Mouse (Mus musculus): ENCODE results near the gene Prss53.

Prss53 gene

DNA sequence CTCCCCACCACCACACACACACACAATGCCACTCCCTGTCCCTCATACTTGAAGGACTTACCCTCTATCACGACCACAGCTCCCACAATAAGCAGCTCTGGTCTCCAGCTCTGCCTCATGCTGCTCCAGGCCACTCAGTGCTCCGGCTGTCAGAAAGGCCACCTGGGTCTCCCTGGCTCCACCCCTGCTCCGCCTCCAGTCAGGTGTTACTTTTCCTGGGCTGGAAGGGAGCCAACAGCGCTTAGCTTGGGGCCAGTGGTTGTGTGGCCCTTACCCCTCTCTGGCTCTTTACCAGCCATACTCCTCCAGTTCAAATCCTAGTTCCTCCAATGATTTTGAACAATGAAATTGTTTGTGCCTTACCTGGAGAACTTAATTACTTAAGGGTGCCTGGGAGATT lies at the start of gene Prss53:
TSS of gene Prss53 (minus strand) at position 173 of the 400 bp plus-strand sequence.
- DNase-seq, result no peak

DNA sequence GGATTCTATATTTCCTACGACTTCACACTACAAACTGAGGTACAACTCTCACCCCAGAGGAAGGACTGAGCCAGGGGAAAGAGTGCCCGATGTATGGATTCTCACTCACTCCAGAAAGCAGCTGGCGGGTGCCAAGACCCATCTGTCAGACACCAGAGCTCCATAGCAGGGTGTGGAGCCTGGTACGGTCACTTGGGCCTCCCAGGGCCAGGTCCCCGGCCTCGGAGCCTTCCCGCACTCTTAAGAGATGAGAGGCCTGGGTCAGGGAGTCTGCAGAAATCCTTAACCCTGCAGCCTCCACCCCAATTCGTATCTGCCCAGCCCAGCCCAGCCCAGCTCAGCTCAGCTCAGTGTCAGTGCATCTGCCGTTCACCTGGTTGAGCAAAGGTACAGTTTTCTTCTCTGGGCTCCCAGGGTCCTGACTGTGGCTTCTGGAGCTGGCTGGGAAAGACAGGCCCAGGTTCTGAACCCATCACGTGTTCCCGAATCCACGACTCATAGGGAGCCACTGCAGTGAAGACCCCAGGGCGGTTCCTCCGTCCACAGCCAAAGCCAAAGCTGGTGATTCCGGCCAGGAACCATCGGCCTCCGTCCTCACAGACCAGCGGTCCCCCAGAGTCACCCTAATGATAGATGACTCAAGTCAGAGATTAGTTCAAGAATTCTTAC lies 45.6 kb upstream of the Prss53 start:
- DNase-seq, result no peak

DNA sequence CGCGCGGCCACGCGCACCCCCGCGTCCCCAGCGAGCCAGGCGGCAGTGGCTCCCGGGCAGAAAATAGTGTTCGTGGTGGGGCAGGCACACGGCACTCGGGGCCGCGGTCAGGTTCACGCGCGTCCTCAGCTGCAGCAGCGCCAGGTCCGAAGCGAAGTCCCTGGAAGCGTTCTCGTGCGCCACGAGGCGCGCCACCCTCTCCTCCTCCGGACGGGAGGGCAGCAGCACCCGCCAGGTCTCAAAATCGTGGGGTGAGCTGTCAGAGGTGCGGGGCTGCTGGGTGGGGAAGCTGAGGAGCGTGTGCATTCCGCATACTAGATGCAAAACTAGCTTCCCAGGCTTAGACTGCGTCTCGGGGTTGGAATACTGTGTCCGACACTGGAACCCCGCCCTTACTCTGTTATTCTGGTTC lies 45.0 kb upstream of the Prss53 start:
- no peak for DNase-seq

DNA sequence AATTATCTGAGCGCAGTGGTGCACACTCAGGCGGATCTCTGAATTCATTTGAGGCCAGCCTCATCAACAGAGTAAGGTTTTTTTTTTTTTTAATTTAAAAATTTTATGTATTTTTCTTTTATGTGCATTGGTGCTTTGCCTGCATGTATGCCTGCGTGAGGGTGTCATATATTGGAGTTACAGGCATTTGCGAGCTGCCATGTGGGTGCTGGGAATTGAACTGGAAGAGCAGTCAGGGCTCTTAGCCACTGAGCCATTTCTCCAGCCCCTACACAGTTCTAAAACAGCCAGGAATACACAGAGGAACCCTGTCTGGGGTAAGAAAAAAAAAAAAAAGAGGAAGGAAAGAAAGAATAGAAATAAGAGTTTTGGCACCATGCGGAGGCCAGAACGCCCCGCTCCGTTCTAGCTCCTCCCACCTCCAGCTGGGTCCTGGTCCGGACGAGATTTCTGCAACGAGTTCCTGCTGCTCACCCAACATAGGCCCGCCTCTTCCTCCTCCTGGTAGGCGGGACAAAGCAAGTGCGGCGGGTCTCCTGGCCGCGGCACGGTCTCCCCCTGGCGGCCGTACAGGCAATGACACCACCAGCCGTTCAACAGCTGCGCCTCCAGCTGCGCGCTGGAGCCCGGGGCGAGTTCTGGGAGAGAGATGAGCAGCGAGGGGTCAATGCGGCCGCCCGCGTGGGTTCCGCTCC lies 44.4 kb upstream of the Prss53 start:
- DNase-seq, result peak; percentile 94

DNA sequence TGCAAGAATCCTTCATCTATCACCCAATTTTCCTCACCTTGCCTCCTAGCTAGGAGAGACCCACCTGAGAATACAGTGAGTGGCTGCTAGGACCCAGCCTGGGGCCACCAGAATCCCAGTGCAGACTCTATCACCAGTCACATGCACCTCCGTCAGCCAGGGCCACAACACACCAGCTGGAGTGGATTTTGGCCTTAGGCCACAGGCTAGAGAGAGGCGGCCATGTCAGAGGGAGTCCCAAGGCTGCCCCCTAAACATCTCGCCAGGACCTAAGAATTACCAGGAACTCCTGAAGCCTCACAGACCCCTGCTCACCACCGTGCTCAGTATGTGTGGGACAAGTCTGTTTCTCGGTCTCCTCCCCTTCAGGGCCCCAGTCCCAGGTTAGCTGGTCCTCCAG lies 43.3 kb upstream of the Prss53 start:
- DNase-seq, result peak; percentile 36

DNA sequence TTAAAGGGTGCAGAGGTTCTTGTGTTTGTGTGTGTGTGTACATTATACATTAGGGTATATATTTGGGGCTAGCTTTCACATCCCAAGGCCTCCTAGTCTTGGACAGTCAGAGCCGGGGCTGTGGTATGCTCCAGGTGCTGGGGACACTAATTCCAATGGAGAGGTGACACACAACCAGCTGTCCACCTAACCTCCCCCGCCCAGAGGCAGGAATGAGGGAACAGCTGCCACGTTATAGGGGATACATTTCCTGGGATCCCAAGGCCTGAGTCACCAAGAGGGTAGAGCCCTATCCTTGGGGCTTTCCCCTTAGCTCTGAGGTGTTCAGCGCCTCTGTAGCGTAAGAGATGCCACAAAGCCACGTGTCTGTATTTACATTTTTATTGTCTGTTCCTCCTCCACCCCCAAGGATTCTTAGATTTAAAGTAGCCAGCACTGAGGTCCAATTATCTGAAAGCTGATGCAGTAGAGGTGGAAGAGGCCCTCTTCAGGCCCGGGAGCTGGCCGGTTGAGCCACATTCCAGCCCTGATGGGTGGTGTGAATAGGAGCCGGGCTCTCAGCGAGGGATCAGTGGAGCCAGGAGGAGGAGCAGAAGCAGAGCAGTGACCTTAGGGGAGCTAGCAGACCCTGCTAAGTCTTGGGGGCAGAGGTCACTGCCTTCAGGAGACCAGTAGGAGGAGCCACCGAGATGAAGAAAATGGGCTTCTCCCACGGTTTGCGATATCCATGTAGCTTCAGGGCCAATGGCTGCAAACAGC lies 41.7 kb upstream of the Prss53 start:
- no peak for DNase-seq

DNA sequence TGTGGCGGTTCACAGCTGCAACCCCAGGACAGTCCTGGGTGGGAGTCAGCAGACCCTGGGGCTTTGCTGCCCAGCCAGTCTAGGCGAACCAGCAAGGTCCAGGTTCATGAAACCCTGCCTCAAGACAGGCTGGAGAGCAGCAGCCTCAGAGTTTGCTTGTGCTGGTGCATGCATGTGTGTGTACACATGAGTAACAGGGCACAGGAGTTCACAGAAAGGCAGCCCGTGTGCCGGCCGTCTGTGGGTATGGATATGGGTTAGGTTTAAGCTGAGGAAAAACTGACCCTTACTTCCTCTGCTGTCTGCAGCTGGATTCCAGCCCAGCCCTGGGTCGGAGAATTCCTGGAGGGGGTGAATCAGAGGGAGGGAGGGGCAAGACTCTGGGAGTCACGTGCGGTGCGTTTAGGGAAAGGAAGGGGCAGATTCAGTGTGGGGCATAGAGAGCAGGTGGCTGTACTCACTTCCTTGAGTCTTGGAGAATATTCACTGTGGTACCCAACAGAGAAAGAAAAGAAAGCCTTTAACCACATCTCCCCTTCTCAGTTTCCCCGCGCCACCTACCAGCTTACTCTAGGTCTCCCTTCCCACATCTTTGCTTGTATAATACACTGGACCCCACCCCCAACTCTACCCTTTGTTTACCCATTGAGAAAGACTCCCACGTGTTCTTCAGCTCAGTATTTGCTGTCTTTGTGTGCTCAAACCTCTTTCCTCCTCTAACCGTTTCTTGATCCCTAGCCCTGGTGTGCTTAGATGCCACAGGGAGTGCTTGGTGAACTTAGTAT lies 40.8 kb upstream of the Prss53 start:
- DNase-seq, result no peak

DNA sequence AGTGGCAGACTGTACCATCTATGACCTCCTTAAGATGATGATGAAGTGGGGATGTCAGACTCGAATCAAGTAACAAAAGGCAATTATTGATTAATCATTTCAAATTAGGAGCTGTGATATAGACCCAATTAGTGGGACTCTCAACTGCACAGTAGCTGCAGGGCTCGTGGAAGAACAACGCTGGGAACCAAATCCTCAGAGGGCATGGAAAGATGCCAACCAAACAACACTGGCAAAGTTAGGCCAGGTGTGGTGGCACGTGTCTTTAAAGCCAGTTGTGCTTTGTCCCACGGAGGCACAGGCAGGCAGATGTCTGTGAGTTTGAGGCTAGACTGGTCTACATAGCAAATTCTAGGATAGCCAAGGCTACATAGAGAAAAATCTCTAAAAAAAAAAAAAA lies 39.9 kb upstream of the Prss53 start:
- DNase-seq, result no peak

DNA sequence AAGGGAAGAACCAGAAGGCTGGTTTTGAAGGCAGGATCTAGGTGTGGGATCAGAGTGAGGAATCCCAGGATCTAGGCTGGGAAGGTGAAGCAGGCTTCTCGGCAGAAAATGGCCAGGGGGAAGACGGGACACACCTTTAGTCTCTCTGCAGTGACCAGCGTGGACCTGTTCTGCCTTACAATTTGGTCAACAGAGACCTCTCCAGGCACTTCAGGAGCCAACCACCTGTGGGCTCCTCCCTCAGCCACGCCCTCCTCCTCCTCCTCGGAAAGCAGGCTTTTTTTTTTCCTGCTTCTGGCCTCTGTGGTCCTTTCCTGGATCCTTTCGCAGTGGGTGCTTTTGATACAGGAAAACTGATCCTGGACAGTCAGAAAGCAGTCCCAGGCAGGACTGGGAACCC lies 39.2 kb upstream of the Prss53 start, which contains the start of gene Prss8:
TSS of gene Prss8 (minus strand) at position 182 of the 400 bp plus-strand sequence.
- no peak for DNase-seq

DNA sequence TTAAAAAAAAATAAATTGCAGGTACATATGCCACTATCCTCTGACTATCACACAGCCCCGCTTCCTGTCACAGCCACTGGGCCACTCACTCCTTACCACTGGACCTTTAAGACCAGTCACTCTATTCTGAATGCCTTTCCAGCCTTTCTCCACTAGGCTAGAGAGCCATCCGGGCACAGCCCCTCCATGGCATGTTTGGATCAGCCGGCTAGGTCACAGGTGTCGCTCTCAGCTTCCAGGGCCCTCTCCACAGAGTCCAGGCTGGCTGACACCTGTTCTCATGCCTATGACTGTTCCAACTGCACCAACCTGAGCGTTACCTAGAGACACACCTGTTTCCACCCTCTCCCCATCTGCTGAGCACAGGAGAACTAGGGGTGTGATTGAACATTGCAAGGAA lies 37.8 kb upstream of the Prss53 start:
- DNase-seq, result no peak

DNA sequence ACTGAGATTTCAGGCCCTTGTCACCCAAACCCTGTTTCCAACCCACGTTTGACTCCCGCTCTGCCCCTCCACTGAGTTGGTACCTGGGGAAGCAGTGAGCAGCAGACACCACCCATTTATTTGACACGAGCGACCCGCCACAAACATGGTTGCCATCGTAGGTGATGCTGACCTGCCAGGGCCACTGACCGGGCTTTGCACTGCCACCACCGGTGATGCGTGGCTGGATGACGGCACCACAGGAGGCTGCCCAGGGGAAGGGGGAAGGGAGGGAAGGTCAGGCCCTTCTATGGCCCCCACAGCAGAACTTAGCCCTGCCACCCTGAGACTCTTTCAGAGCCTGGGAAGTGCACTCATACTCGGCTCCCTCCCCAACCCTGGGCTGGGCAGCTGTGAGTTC lies 37.0 kb upstream of the Prss53 start:
- DNase-seq, result no peak

DNA sequence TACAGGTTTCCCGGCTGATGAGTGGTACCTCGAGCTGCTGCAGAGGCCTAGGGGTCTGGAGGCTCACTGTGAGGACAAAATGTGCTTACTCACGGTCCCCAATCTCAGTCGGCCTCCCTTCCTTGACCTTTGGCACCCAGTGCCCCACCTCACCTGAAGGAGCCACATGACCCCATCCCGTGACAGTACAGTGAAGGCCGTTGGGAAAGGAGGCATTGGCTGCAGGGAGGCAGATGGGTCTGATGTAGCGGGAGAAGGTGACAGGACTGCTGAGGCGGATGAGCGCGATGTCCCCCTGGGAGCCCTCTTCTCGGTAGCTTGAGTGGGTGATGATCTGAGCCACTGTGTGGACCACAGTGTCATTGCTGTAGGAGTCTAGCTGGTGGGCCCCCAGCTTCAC lies 36.1 kb upstream of the Prss53 start:
- DNase-seq, result no peak

DNA sequence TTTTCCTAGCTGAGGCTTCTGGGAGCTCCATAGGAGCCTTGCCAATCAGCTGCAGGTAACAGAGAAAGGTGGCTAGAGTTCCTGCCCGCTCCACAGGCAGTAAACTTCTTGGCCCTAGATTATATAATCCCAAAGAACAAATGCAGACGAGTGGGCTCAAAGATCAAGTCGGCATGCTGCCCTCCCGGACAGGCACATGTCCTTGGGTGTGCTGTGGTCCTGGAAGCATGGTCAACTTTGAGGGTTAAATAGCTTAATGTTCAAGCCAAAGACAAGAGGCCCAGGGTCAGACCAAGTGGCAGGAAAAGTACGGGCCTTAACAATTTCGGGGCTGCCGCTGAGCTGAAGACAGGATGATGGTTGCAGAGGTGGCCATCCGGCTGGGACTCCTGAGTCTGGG lies 35.3 kb upstream of the Prss53 start:
- no peak for DNase-seq

DNA sequence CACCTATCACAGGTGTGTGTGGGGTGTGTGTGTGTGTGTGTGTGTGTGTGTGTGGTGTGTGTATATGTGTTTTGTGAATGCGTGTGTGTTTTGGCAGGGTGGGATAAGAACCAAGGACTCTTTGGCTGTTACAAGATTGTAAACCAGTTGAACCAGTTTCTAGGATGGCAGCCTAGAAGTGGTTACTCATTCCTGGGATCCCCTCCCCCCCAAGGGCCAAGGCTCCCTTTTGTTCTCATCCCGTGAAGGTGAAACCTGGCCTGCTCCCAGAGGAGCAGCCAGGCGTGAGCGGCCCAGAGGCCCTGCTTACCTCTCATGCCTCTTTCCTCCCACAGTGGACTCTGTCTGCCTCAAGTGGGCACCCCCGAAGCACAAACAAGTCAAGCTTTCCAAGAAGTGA lies 34.5 kb upstream of the Prss53 start:
- DNase-seq, result no peak

DNA sequence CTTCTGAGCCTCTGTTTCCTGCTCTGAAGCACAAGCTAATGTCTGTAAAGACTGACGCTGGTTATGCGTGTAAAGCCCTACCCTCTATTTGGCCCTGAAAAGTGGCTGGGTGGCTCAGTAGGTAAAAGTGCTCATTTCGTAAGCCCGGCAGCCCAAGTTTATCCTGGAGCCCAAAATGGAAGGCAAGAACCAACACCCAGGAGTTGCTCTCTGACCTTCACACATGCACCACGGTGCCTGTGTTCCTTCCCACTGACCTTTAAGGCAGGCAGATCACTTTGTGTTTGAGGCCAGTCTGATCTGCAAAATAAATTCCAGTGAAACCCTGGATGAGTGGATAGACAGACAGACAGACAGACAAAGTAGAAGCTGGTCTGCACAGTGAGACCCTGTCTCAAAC lies 32.9 kb upstream of the Prss53 start:
- DNase-seq, result no peak

DNA sequence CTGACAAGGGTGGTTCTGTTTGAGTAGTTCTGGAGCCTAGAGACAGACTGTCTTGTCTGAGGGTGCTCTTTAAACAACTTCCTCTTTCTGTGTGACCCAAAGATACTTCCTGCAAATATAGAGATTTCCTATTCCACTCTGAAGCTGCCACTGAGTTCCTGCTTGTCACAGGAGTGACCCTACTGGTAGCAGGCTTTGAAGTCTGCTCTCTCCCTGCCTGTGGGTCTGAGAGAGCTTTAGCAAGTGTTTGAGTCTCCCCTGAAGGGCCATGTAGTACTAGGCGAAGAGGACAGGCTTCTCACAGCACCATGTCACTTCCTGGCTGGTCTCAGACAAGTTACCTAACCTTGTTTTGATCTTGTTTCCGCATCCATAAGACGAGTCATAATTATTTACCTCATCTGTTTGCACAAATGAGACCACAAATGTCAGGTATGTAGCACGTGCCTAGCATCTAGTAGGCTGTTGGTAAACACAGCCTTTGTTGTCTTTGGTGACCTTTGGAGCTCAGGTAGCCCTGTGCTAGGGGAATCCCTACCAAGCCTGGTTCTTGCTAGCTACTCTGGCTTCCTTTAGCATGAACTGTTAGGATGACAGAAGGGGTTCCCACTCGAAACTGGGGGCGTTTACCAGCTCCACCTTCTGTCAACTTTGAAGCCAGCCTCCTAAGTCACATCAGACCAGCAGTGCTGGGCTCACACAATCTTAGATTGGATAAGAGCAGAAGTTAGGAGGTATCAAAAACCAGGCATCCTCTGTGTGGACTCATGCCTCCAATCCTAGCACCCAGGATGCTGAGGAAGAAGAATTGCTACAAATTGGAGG lies 31.9 kb upstream of the Prss53 start:
- no peak for DNase-seq

DNA sequence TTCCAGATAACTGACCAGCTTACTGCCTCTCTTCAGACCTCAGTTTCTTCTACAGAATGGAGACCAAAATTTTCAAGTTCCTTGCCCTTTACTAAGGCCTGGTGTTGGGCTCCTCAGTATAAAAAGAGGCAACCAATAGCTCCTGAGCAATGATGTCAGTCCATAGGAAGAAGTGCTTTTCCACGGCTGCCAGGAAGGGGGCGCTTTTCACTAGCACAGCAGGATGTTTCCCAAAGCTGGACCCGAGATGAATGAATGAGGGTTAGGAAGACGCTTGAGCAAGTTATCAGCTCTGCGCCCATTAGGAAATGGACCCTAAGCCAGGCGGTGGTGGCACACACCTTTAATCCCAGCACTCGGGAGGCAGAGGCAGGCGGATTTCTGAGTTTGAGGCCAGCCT lies 30.7 kb upstream of the Prss53 start:
- no peak for DNase-seq

DNA sequence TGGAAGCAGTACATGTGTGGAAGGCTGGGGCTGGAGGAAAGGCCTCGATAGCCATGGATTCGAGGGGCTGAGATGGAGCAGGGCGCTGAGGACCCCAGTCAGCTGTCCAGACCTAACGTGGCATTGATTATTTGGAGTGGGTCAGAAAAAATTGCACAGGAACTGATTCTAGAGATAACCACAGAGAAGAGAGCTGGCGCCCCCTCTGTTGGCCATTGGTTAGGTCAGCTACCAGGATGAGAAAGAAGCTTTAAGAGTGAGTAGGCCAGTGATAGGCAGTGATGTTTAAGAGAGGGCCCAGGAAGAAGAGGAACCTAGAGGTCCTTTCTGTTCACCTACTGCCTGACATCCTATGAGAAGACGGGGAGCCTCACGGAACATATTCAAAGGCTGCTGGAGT lies 28.5 kb upstream of the Prss53 start:
- DNase-seq, result no peak

DNA sequence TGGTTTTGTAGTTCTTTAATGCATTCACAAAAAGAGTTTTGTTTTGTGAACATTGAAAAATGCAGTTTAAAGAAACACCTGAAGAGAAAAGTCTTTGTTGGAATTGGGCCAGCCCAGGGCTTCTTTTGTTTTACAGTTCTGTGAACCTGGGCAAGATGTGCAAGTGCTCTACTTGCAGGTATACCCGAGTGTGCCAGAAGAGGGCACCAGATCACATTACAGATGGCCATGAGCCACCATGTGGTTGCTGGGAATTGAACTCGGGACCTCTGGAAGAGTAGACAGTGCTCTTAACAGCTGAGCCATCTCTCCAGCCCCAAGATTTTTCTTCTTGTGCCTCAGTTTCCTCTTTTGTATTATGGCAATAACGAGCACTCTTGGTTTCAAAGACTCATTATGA lies 27.4 kb upstream of the Prss53 start:
- no peak for DNase-seq

DNA sequence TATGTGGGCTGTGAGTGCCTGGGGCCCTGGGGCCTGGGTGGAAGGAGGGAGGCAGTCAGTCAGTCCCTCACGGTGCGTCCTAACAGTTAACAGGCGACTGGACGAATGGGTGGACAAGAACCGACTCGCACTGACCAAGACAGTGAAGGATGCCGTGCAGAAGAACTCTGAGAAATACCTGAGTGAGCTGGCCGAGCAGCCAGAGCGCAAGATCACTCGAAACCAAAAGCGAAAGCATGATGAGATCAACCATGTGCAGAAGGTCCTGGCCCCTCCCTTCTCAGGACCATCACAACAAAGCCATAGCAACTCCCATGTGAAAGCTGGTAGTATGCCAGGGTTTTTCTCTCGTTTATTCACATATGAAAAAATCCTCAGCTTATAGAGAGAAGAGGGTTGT lies 24.5 kb upstream of the Prss53 start:
- DNase-seq, result no peak

DNA sequence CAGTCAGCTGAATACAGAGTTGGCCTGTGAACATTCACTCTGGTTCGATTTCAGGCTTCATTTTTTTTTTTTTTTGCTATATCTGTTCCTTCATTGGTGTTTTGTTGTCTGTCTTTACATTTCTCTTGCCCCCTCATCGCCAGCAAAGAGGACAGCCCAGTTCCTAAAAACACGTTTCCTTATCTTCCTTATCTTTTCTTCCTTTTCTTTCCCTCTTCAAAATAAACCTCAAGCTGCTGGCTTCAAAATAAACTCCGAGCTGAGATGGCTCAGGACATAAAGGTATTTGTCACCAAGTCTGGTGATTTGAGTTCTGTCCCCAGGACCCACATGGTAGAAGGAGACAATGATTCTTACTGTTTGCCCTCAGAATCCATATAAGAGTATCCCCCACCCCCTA lies 22.2 kb upstream of the Prss53 start:
- DNase-seq, result no peak

DNA sequence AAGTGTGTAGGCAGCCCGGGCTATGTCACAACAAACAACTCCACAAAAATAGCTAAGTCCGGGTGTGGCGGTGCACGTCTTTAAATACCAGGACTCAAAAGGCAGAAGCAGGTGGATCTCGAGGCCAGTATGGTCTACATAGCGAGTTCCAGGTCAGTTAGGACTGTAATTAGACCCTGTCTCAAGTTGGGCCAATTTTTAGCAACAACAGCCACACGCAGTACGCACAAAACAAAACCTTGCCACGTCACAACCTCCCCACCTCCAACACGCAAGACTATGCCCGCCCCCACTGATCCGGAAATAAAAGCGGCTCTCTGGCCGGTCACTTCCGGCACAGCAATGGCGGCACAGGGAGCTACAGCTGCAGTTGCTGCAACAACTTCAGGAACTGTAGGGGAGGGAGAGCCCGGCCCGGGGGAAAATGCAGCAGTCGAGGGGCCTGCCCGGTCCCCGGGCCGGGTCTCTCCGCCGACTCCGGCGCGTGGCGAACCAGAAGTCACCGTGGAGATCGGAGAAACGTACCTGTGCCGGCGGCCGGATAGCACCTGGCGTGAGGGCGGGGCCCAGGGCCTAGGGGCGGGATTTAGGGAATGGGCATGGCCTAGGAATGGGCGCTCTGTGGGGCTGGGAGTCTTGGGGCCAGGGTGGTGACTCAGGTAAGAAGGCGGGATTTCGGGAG lies 21.6 kb upstream of the Prss53 start, which contains the start of gene Kat8:
TSS of gene Kat8 (plus strand) at position 327 of the 682 bp plus-strand sequence.
- peak; percentile 88 for DNase-seq
